Mouse (Mus musculus): ENCODE data around the gene Ankrd13d.

DNA sequence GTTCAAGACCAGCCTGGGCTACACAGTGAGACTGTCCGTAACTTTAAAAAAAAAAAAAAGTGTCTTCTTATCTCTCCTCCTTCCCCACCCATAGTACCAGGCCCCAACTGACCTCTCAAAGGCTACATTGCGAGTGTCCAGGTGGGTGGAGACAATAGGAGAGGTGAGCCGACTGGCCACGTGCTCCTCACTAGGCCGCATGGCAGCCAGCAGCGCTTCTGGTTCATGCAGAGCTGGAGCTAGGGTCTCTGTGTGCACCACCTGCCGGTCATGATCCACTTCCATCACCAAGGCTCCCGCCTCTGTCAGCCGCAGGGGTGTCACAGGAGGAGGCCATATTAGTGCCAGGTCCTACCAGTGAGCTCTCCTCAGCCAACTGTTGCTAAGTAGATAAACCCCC lies 2.5 kb downstream of the Ankrd13d start:
- TF ChIP-seq CTCF (IDR thresholded peaks at IDR 0.05; ENCODE audit: control insufficient read depth, insufficient read depth, insufficient read length) (no peak), USF1 (IDR thresholded peaks at IDR 0.05; ENCODE audit: low read depth) (no peak), MAX (IDR thresholded peaks at IDR 0.05) (no peak)

Measured in C2C12 (cell line).